Mouse (Mus musculus) hindbrain, embryonic 11.5 days (tissue): ENCODE results near the gene Zfp592. TPM values are rescaled to one million over a fixed set of nuclear protein-coding genes. Genes with fewer than 3 reads are reported as not detected.
A peak's percentile ranks its signal among the peaks of the same experiment; 100 is the strongest.

Experiments
- ATAC-seq: fragments of 200-750 bp; cut with Nextera tagmentation; 2 replicates; pipeline ENCODE4 v1.8.0; 2017; ENCODE audit warnings: mild to moderate bottlenecking, moderate TSS enrichment, moderate library complexity; ENCODE audit not compliant: low FRiP score
- DNase-seq: peaks from one replicate; pipeline ENCODE4 v3.0.0-alpha.2; 2015; ENCODE audit warnings: low spot score
- H3K27ac ChIP-seq: fragments of 300-500 bp; sonication (generic); 2 replicates; pipeline ENCODE4 v1.5.1; 2014; ENCODE audit warnings: mild to moderate bottlenecking, low read depth, low read length
- H3K27me3 ChIP-seq: fragments of 300-500 bp; sonication (generic); 2 replicates; pipeline ENCODE4 v1.6.1; 2014; ENCODE audit warnings: mild to moderate bottlenecking, low read length, moderate library complexity, mixed read lengths; ENCODE audit not compliant: control insufficient read depth, insufficient read depth
- H3K36me3 ChIP-seq: fragments of 300-500 bp; sonication (generic); 2 replicates; pipeline ENCODE4 v1.6.1; 2014; ENCODE audit warnings: mild to moderate bottlenecking, low read length, moderate library complexity, mixed read lengths; ENCODE audit not compliant: control insufficient read depth, insufficient read depth
- H3K4me1 ChIP-seq: fragments of 300-500 bp; sonication (generic); replicated peaks from 2 replicates; pipeline ENCODE4 v1.6.1; 2014; ENCODE audit warnings: low read length, mixed read lengths; ENCODE audit not compliant: control insufficient read depth, insufficient read depth
- H3K4me2 ChIP-seq: fragments of 300-500 bp; sonication (generic); replicated peaks from 2 replicates; pipeline ENCODE4 v1.6.1; 2014; ENCODE audit warnings: mild to moderate bottlenecking, low read depth, low read length
- H3K4me3 ChIP-seq: fragments of 300-500 bp; sonication (generic); 2 replicates; pipeline ENCODE4 v1.5.1; 2014; ENCODE audit warnings: low read depth, low read length
- H3K9ac ChIP-seq: fragments of 300-500 bp; sonication (generic); 2 replicates; pipeline ENCODE4 v1.6.1; 2014; ENCODE audit warnings: low read depth, low read length
- H3K9me3 ChIP-seq: fragments of 300-500 bp; sonication (generic); 2 replicates; pipeline ENCODE4 v1.6.1; 2016; ENCODE audit warnings: low read length; ENCODE audit not compliant: control insufficient read depth
- WGBS: fragments of 180-500 bp; shearing (Covaris S2); extraction: QIAGEN DNeasy Blood & Tissue Kit; methylation state at CpG from one replicate; pipeline ENCODE4 v1.1.7; 2014; 5-methylcytosine and 5-hydroxymethylcytosine counted together
- polyA plus RNA-seq: library from polyadenylated mRNA; unstranded; fragments of >200 nt; fragmentation: Nextera tagmentation; extraction: Ambion mirVana; gene quantifications from 2 replicates; pipeline ENCODE4 v1.2.1, GENCODE M21; 2014

Gene Zfp592
- polyA plus RNA-seq: 11.4 and 12.2 TPM in 2 replicates

DNA sequence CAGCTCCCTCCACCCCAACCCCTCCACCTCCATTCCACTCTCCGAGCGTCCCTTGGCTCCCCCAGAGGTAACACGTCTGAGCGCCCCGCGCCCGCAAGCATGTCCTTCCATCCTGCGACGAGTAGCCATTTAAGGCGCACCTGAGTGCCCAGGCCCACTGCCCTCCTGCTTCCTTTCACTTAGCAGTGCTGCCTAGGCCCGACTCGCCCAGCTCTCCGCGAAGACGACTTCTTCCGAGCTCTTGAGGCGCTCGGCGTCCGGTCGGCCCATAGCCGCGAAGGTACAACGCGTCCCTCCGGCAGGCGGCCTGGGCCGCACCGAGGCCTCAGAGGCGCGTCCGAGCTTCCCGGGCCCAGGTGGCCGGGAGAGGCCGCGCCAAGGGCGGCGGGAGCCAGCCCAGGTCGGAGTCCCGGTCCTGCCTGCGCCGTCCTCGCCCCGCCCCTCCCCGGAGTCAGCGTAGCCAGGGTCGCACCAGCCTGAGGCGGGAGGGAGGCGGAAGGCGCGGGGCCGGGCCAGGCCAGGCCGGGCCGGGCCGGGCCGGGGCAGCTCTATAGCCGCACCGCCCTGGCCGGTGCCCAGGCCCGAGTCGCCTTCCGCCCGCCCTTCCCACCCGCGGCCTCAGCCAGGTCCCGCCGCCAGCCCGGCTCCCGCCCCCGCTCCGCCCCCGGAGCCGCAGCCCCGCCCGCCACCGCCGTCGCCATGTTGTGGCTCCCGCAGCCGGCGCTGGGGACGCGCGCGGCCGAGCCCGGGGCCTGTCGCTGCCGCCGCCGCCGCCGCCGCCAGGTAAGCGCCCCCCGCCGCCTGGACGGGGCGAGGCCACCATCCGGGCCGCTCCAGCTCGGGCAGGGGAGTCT, at the start of gene Zfp592:
TSS of gene Zfp592 (plus strand) at position 702 of the 854 bp plus-strand sequence.
- peak; percentile 83 for DNase-seq
- Histone ChIP-seq H3K9me3 (no peaks in the 10 kb centered on the region), H3K36me3 (no peaks in the 10 kb centered on the region), H3K27me3 (no peaks in the 10 kb centered on the region), H3K4me1 (peaks cover 2% of the 10 kb centered on the region), H3K4me3 (peak within 1 kb of the TSS; percentile 83), H3K9ac (peak within 1 kb of the TSS; percentile 99), H3K4me2 (peak within 1 kb of the TSS; percentile 91), H3K27ac (peak within 1 kb of the TSS; percentile 96)
- ATAC-seq: peak; percentile 91
- WGBS: 0% methylated on average over 59 of the region's 102 CpGs

- peak; percentile 100 for ATAC-seq
- Histone ChIP-seq H3K4me1 (no peaks in the 10 kb centered on the region; the same call in 1 of the 2 replicates), H3K36me3 (no peaks in the 10 kb centered on the region), H3K9ac (peak within 1 kb of the TSS; percentile 81), H3K9me3 (no peaks in the 10 kb centered on the region), H3K4me3 (peak within 1 kb of the TSS; percentile 92), H3K27ac (peak within 1 kb of the TSS; percentile 93), H3K27me3 (no peaks in the 10 kb centered on the region), H3K4me2 (peak within 1 kb of the TSS; percentile 72)
- DNase-seq: peak; percentile 95
- 2% methylated on average over 39 of the region's 44 CpGs for WGBS
Observed at GRCm38 (mm10) chr7:80947445-80948350, 45.8 kb upstream of the Zfp592 start, which contains the start of gene Sec11a. Sec11a (minus strand) TSS chr7:80947780.

- ATAC-seq (no peak), DNase-seq (no peak)
- no peaks in the 10 kb centered on the region for H3K27me3 ChIP-seq
- no peak overlapping the region for H3K4me3 ChIP-seq
- no peaks in the 10 kb centered on the region for H3K36me3 ChIP-seq
- no peak overlapping the region for H3K4me2 ChIP-seq
- H3K9ac ChIP-seq: no peak overlapping the region
- 88% methylated on average over 4 of the region's 4 CpGs for WGBS
- H3K4me1 ChIP-seq: no peaks in the 10 kb centered on the region; the same call in 1 of the 2 replicates
- H3K27ac ChIP-seq: no peak overlapping the region
- H3K9me3 ChIP-seq: no peaks in the 10 kb centered on the region
Observed at GRCm38 (mm10) chr7:80951461-80951860, 42.0 kb upstream of the Zfp592 start.

- no peak for DNase-seq
Observed at GRCm38 (mm10) chr7:80952140-80952539, 41.3 kb upstream of the Zfp592 start.

DNA sequence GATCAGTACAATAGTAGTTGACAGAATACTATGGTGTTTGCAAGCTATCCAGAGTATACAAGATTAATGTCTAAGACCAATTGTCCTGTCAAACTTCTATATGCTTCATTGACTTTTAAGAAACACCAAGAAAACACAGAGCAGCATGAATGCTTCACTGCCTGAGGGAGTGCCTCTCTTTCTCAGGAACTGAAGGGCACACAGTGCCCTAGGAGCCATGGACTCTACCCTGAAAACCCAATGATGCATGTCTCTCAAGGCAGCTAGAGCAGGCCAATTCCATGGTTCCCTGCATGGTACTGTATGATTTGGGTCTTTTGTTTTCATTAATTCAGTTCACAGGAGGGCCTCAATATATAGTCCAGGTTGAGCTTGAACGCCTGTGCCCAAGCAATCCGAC, 39.2 kb upstream of the Zfp592 start:
- Histone ChIP-seq H3K27ac (no peak overlapping the region), H3K9ac (no peak overlapping the region), H3K27me3 (no peaks in the 10 kb centered on the region), H3K9me3 (no peaks in the 10 kb centered on the region), H3K4me1 (no peaks in the 10 kb centered on the region), H3K4me3 (no peak overlapping the region), H3K36me3 (no peaks in the 10 kb centered on the region), H3K4me2 (no peak overlapping the region)
- WGBS: 76% methylated on average over 2 of the region's 2 CpGs
- DNase-seq: no peak
- ATAC-seq: no peak

More at GRCm38 (mm10) chr7:80952140-80952539, 41.3 kb upstream of the Zfp592 start:
- Histone ChIP-seq H3K9me3 (no peaks in the 10 kb centered on the region), H3K27me3 (no peaks in the 10 kb centered on the region), H3K36me3 (no peaks in the 10 kb centered on the region), H3K9ac (no peak overlapping the region), H3K4me1 (no peaks in the 10 kb centered on the region), H3K4me2 (no peak overlapping the region), H3K4me3 (no peak overlapping the region), H3K27ac (no peak overlapping the region)
- 70% methylated on average over 3 of the region's 3 CpGs for WGBS
- ATAC-seq: no peak

DNA sequence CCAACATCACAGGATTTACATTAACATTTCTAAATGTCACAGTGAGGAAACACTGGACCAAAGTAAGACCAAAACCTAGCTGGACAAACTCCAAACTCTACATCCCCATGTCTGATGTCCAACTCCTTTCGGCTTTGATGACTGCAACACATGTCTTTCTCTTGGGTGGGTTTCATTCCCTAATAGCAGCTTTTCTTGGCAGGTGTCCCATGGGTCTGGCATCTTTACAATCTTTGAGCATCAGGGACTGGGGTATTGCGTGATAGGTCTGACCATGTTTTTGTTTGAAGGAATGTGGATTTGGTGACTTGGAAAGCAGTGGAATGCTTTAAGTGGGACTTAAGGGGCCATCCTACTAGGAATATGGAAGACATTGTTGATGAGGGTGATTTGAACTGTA, 36.6 kb upstream of the Zfp592 start:
- Histone ChIP-seq H3K27ac (no peak overlapping the region), H3K9me3 (no peaks in the 10 kb centered on the region), H3K4me3 (no peak overlapping the region), H3K4me2 (no peak overlapping the region), H3K27me3 (no peaks in the 10 kb centered on the region), H3K4me1 (no peaks in the 10 kb centered on the region), H3K9ac (no peak overlapping the region), H3K36me3 (no peaks in the 10 kb centered on the region)
- ATAC-seq (no peak), DNase-seq (no peak)
- 96% methylated on average over 2 of the region's 2 CpGs for WGBS

DNA sequence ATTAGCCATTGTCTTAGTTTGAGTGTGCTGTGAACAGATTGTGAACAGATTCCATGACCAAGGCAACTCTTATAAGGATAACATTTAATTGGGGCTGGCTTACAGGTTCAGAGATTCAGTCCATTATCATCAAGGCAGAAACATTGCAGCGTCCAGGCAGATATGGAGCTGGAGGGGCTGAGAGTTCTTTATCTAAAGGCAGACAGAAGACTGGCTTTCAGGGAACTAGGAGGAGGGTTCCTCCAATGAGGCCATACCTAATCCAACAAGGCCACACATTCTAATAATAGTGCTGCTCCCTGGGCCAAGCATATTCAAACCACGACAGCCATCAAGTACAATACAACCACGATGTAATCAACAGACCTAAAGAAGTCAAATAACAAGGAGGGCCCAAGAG, 34.5 kb upstream of the Zfp592 start:
- Histone ChIP-seq H3K9ac (no peak overlapping the region), H3K4me3 (no peak overlapping the region)
- WGBS: 83% methylated on average over 3 of the region's 3 CpGs

GRCm38 (mm10) chr7:80962799-80963198, 30.7 kb upstream of the Zfp592 start:
- no peak overlapping the region for H3K4me2 ChIP-seq
- H3K4me3 ChIP-seq: no peak overlapping the region
- H3K9ac ChIP-seq: no peak overlapping the region
- H3K36me3 ChIP-seq: no peaks in the 10 kb centered on the region
- no peaks in the 10 kb centered on the region for H3K27me3 ChIP-seq
- no peak for ATAC-seq
- WGBS: 68% methylated on average over 6 of the region's 6 CpGs
- H3K4me1 ChIP-seq: no peaks in the 10 kb centered on the region
- DNase-seq: no peak
- H3K9me3 ChIP-seq: no peaks in the 10 kb centered on the region
- H3K27ac ChIP-seq: no peak overlapping the region

More for the DNA sequence above, 34.5 kb upstream of the Zfp592 start:
- ATAC-seq (no peak), DNase-seq (no peak)
- no peaks in the 10 kb centered on the region for H3K4me1 ChIP-seq
- H3K36me3 ChIP-seq: no peaks in the 10 kb centered on the region
- no peak overlapping the region for H3K27ac ChIP-seq
- no peaks in the 10 kb centered on the region for H3K9me3 ChIP-seq
- H3K4me2 ChIP-seq: no peak overlapping the region
- no peaks in the 10 kb centered on the region for H3K27me3 ChIP-seq
